Mouse (Mus musculus) cerebellum, postnatal 4 days (tissue): ENCODE results near the gene Thsd7a.

ENCODE experiments used
- DNase-seq, 2 experiments: peaks; one replicate each; pipeline ENCODE4 v3.0.0; 2022; ENCODE audit warnings: low spot score in 2 of 2, mixed read lengths in 1 of 2

The Thsd7a gene

GRCm38 (mm10) chr6:12393574-12394380, 355.4 kb downstream of the Thsd7a start:
- no peak for DNase-seq

- no peak for DNase-seq
Measured at GRCm38 (mm10) chr6:12386731-12387130, 362.5 kb downstream of the Thsd7a start.

- DNase-seq, result no peak
Measured at GRCm38 (mm10) chr6:12385591-12385990, 363.6 kb downstream of the Thsd7a start.

- peak; percentile 66 to 93 for DNase-seq
Measured at GRCm38 (mm10) chr6:12381136-12381778, 368.0 kb downstream of the Thsd7a start.

- DNase-seq, result no peak
Measured at GRCm38 (mm10) chr6:12380717-12381116, 368.5 kb downstream of the Thsd7a start.

- DNase-seq, result no peak
Measured at GRCm38 (mm10) chr6:12358737-12359136, 390.5 kb downstream of the Thsd7a start.

GRCm38 (mm10) chr6:12353573-12353972, 395.6 kb downstream of the Thsd7a start:
- DNase-seq, result no peak

GRCm38 (mm10) chr6:12352165-12352719, 397.0 kb downstream of the Thsd7a start:
- DNase-seq, result no peak

- DNase-seq, result no peak
Measured at GRCm38 (mm10) chr6:12350753-12351152, 398.5 kb downstream of the Thsd7a start.

GRCm38 (mm10) chr6:12349105-12349759, 400.0 kb downstream of the Thsd7a start:
- no peak for DNase-seq

GRCm38 (mm10) chr6:12348667-12349066, 400.5 kb downstream of the Thsd7a start:
- DNase-seq, result no peak

GRCm38 (mm10) chr6:12336590-12337584, 412.3 kb downstream of the Thsd7a start:
- DNase-seq, result no peak

GRCm38 (mm10) chr6:12315070-12315909, 433.9 kb downstream of the Thsd7a start:
- no peak for DNase-seq

- DNase-seq, result peak in 1 of 2 experiments; percentile 7
Measured at GRCm38 (mm10) chr6:12307502-12307901, 441.7 kb downstream of the Thsd7a start.

GRCm38 (mm10) chr6:12262641-12263400, 486.4 kb downstream of the Thsd7a start:
- DNase-seq, result no peak
